Comparison of ENCODE assay signal across 15 mouse cellular contexts in genomic region chr16:90684092-90684491, GRCm38 (mm10). TPM values are rescaled to one million over a fixed set of nuclear protein-coding genes. Genes with fewer than 3 reads are reported as not detected.
"Had no signal": no experiment of that assay in that cellular context is flagged by ENCODE, and none has a peak within 500 bp of the region (broad histone marks: within the 10 kb centered on the region; RNA-seq: fewer than 3 reads in every experiment).

No protein-coding gene starts in this region.

- H3K4me3 ChIP-seq: left cerebral cortex, adult 2 months; liver, embryonic 13.5 days; midbrain, embryonic 15.5 days; myocyte; neural tube, embryonic 15.5 days had no signal

- DNase-seq: kidney, adult 2 months; kidney, postnatal 14 days; layer of hippocampus, postnatal 36 days; liver, embryonic 13.5 days; lung, adult 2 months; lung, postnatal 14 days; lung, postnatal 4 days; thymus, adult 18-20 months; thymus, postnatal 36 days had no signal

- ATAC-seq: intestine, embryonic 16.5 days; midbrain, embryonic 15.5 days had no signal

- H3K4me1 ChIP-seq: liver, embryonic 13.5 days; midbrain, embryonic 15.5 days; neural tube, embryonic 15.5 days had no signal

- H3K9ac ChIP-seq: liver, embryonic 13.5 days; midbrain, embryonic 15.5 days; neural tube, embryonic 15.5 days had no signal

- H3K27ac ChIP-seq: left cerebral cortex, adult 2 months; liver, embryonic 13.5 days; midbrain, embryonic 15.5 days; neural tube, embryonic 15.5 days had no signal

- H3K27me3 ChIP-seq: liver, embryonic 13.5 days; midbrain, embryonic 15.5 days; neural tube, embryonic 15.5 days had no signal

- H3K4me2 ChIP-seq: liver, embryonic 13.5 days; midbrain, embryonic 11.5 days; midbrain, embryonic 15.5 days; neural tube, embryonic 15.5 days had no signal

- H3K36me3 ChIP-seq: liver, embryonic 13.5 days; midbrain, embryonic 15.5 days; neural tube, embryonic 15.5 days had no signal

- H3K9me3 ChIP-seq: liver, embryonic 13.5 days; midbrain, embryonic 15.5 days; neural tube, embryonic 15.5 days had no signal

RNA-seq across cellular contexts. Expression of gene Mrap, which starts 53.9 kb away (rescaled TPM):
- polyA plus RNA-seq: myocyte had no signal
